Mouse (Mus musculus) neural tube, embryonic 11.5 days (tissue): Measurements from ENCODE around the gene Kcnj12. TPM values are rescaled to one million over a fixed set of nuclear protein-coding genes. Genes with fewer than 3 reads are reported as not detected.

Source experiments
- ATAC-seq: fragments of 200-750 bp; cut with Nextera tagmentation; 2 replicates; pipeline ENCODE4 v1.8.0; 2017; ENCODE audit warnings: moderate number of reproducible peaks, mild to moderate bottlenecking, moderate TSS enrichment, moderate library complexity; ENCODE audit not compliant: insufficient read depth, low FRiP score, low TSS enrichment
- DNase-seq: peaks from one replicate; pipeline ENCODE4 v3.0.0-alpha.2; 2015; ENCODE audit warnings: low spot score
- H3K27ac ChIP-seq: fragments of 300-500 bp; sonication (generic); 2 replicates; pipeline ENCODE4 v1.5.1; 2014; ENCODE audit warnings: low read depth, mild to moderate bottlenecking, low read length
- H3K27me3 ChIP-seq: fragments of 300-500 bp; sonication (generic); 2 replicates; pipeline ENCODE4 v1.6.1; 2014; ENCODE audit warnings: mild to moderate bottlenecking, low read length, mixed read lengths; ENCODE audit not compliant: control insufficient read depth, insufficient read depth
- H3K36me3 ChIP-seq: fragments of 300-500 bp; sonication (generic); 2 replicates; pipeline ENCODE4 v1.6.1; 2014; ENCODE audit warnings: mild to moderate bottlenecking, low read length, moderate library complexity, mixed read lengths; ENCODE audit not compliant: control insufficient read depth, insufficient read depth
- H3K4me1 ChIP-seq: fragments of 300-500 bp; sonication (generic); 2 replicates; pipeline ENCODE4 v1.6.1; 2014; ENCODE audit warnings: low read length, mixed read lengths; ENCODE audit not compliant: control insufficient read depth, insufficient read depth
- H3K4me2 ChIP-seq: fragments of 300-500 bp; sonication (generic); 2 replicates; pipeline ENCODE4 v1.6.1; 2014; ENCODE audit warnings: low read depth, mild to moderate bottlenecking, moderate library complexity
- H3K4me3 ChIP-seq: fragments of 300-500 bp; sonication (generic); 2 replicates; pipeline ENCODE4 v1.5.1; 2014; ENCODE audit warnings: low read depth, low read length
- H3K9ac ChIP-seq: fragments of 300-500 bp; sonication (generic); 2 replicates; pipeline ENCODE4 v1.6.1; 2014; ENCODE audit warnings: mild to moderate bottlenecking, low read length
- H3K9me3 ChIP-seq: fragments of 300-500 bp; sonication (generic); 2 replicates; pipeline ENCODE4 v1.6.1; 2016; ENCODE audit warnings: low read length; ENCODE audit not compliant: control insufficient read depth
- whole genome bisulfite sequencing: fragments of 180-500 bp; shearing (Covaris S2); extraction: QIAGEN DNeasy Blood & Tissue Kit; methylation state at CpG from one replicate; pipeline ENCODE4 v1.1.7; 2014; 5-methylcytosine and 5-hydroxymethylcytosine counted together
- polyA plus RNA-seq: library from polyadenylated mRNA; unstranded; fragments of >200 nt; fragmentation: Nextera tagmentation; extraction: Ambion mirVana; gene quantifications from 2 replicates; pipeline ENCODE4 v1.2.1, GENCODE M21; 2014

Kcnj12 gene
- polyA plus RNA-seq, 1 experiment from 2014 or later, result 4.0 TPM

DNA sequence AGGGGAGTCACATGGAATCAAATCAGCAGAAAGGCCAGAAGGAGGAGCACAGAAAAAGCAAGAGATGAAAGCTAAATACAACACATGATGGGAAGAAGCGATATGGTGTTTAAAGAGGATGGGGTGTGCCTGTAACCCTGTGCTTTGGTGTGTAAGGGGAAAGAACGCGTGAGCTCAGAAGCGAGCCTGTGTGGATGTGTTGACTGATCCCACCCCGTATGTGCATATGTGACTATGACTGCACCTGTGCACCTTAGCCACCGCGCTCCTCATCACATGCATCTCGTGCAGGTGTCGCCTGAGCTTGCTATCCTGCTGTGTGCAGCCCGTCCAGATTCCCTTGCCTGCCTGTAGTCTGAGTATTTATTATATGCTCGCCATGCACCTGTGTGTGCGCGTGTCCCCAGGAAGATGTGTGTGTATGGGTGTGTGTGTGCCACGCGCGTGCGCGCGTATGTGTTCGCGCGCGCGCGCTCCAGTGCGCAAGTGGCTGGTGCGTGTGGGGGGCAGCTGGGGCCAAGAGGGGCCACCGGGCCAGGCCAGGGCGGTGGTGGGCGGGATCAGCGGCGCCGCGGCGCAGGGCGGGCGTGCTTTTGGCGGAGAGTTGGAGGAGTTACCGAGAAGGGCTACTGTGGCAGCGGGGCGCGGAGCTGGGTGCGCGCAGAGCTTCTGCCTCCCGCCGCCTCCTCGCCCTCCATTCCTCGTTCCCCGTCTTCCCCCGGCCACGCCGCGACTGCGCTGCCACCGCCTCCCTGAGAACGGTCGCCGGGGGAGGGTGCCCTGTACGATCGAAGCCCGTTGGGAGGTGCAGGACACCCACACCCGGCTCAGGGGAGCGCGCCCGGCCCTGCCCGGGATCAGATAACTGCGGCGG is 451 bp upstream of the Kcnj12 start:
- Histone ChIP-seq H3K9me3 (no peaks in the 10 kb centered on the region), H3K4me2 (peak overlapping the region; percentile 83), H3K27ac (no peak overlapping the region), H3K4me3 (peak overlapping the region; percentile 48), H3K36me3 (no peaks in the 10 kb centered on the region), H3K27me3 (peaks cover 42% of the 10 kb centered on the region), H3K4me1 (peaks cover 7% of the 10 kb centered on the region; the same call in 1 of the 2 replicates), H3K9ac (peak overlapping the region; percentile 35; the same call in 1 of the 2 replicates)
- DNase-seq (peak; percentile 24), ATAC-seq (no peak)
- under 1% methylated on average over 51 of the region's 68 CpGs for WGBS

DNA sequence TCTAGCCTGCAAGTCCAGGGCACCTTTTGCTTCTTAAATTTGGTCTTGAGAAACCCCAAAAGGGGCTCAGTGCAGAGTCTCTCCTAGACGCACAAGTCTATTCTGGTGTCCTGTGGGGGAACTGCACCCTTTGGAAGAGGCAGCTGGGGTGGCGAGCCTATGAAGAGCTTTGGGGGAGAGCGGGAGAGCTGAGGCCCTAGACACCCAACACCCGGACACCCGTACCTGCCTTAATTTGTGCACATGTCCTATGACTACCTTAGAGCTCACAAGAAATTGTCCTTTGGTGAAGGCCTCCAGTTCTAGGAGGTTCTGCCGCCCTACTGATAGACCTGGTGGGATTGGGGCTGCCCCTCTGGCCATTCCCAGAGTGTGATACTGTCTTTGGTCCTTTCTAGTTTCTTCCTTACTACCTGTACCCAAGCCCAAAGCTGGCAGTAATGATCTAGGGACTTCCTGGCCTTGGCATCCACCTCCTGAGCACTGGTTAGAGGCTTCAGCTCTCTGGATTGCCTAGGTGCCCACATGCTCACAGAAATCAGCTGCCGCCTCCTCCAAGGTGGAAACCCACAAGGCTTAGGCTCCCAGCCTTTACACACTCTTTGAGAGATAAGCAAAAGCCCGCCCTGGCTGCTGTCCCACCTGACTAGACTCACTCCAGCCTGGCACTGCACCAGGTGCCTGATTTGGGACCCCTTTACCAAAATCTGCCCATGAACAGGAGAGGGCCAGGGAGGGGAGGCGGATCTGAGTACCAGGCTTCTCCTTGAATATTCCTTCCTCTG is 1.2 kb downstream of the Kcnj12 start:
- peak overlapping the region; percentile 83 for H3K4me2 ChIP-seq
- no peaks in the 10 kb centered on the region for H3K9me3 ChIP-seq
- no peak overlapping the region for H3K27ac ChIP-seq
- H3K4me1 ChIP-seq, result peaks cover 11% of the 10 kb centered on the region; the same call in 1 of the 2 replicates
- H3K4me3 ChIP-seq, result peak overlapping the region; percentile 48; the same call in 1 of the 2 replicates
- no peaks in the 10 kb centered on the region for H3K36me3 ChIP-seq
- 56% methylated on average over 9 of the region's 9 CpGs for WGBS
- H3K9ac ChIP-seq, result no peak overlapping the region
- peaks cover 42% of the 10 kb centered on the region for H3K27me3 ChIP-seq
- DNase-seq (no peak), ATAC-seq (no peak)

DNA sequence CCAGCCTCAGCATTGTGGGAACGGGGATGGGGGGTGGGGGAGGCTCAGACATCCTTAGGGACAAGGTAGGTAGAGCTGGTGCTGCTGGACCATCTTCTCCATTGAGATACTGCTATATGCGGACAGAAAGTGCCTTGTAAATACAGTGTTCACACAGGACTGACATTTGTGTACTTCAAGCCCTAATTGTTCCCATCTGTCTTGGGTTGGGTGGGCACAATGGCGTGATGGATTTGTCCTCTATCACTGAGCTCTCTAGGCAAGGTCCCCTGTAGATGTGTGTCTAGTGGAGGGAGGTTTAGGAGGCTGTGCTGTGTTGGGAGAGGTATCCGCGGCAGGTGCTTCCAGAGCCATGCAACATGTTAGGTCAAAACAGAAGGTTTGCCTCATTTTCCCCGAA is 2.0 kb downstream of the Kcnj12 start:
- WGBS, result 78% methylated on average over 6 of the region's 6 CpGs
- Histone ChIP-seq H3K36me3 (no peaks in the 10 kb centered on the region), H3K4me1 (peaks cover 11% of the 10 kb centered on the region; the same call in 1 of the 2 replicates), H3K9me3 (no peaks in the 10 kb centered on the region), H3K4me3 (no peak overlapping the region), H3K4me2 (no peak overlapping the region), H3K27me3 (peaks cover 42% of the 10 kb centered on the region), H3K27ac (no peak overlapping the region), H3K9ac (no peak overlapping the region)
- DNase-seq (no peak), ATAC-seq (no peak)

GRCm38 (mm10) chr11:61024996-61025395 is 2.6 kb downstream of the Kcnj12 start:
- H3K36me3 ChIP-seq, result no peaks in the 10 kb centered on the region
- no peak overlapping the region; the same call in 1 of the 2 replicates for H3K4me3 ChIP-seq
- H3K9me3 ChIP-seq, result no peaks in the 10 kb centered on the region
- H3K9ac ChIP-seq, result no peak overlapping the region
- 70% methylated on average over 6 of the region's 6 CpGs for WGBS
- H3K27ac ChIP-seq, result no peak overlapping the region
- peaks cover 11% of the 10 kb centered on the region; the same call in 1 of the 2 replicates for H3K4me1 ChIP-seq
- H3K4me2 ChIP-seq, result no peak overlapping the region
- DNase-seq, result no peak
- H3K27me3 ChIP-seq, result peaks cover 42% of the 10 kb centered on the region
- ATAC-seq, result no peak

DNA sequence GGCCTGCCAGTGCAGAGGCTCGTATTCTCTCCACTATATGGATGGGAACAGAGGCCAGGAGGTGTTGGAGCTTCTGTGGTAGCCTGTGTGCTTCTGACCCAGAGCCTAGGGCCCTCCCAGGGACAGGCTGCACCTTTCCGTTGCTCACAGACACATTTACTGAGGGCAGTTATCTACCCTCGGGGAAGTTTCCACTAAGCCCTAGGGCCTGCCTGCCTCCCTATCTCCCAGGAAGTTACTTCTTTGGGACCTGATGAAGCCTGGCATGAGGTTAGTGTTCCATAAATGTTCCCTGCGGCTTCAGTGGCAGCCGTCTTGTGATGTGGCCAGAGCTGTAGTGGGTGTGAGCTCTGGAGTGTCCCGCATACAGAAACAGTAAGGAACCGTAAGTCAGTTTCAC is 3.2 kb downstream of the Kcnj12 start:
- Histone ChIP-seq H3K4me1 (peaks cover 11% of the 10 kb centered on the region; the same call in 1 of the 2 replicates), H3K9ac (no peak overlapping the region), H3K27me3 (peaks cover 39% of the 10 kb centered on the region), H3K4me3 (no peak overlapping the region), H3K27ac (no peak overlapping the region), H3K4me2 (no peak overlapping the region), H3K9me3 (no peaks in the 10 kb centered on the region), H3K36me3 (no peaks in the 10 kb centered on the region)
- ATAC-seq (no peak), DNase-seq (no peak)
- WGBS, result 75% methylated on average over 7 of the region's 7 CpGs

GRCm38 (mm10) chr11:61026381-61026780 is 4.0 kb downstream of the Kcnj12 start:
- Histone ChIP-seq H3K9me3 (no peaks in the 10 kb centered on the region), H3K4me2 (no peak overlapping the region), H3K4me3 (no peak overlapping the region), H3K27ac (no peak overlapping the region), H3K36me3 (no peaks in the 10 kb centered on the region), H3K9ac (no peak overlapping the region), H3K27me3 (peaks cover 33% of the 10 kb centered on the region), H3K4me1 (peaks cover 11% of the 10 kb centered on the region; the same call in 1 of the 2 replicates)
- DNase-seq (no peak), ATAC-seq (no peak)
- WGBS, result 88% methylated on average over 6 of the region's 6 CpGs

DNA sequence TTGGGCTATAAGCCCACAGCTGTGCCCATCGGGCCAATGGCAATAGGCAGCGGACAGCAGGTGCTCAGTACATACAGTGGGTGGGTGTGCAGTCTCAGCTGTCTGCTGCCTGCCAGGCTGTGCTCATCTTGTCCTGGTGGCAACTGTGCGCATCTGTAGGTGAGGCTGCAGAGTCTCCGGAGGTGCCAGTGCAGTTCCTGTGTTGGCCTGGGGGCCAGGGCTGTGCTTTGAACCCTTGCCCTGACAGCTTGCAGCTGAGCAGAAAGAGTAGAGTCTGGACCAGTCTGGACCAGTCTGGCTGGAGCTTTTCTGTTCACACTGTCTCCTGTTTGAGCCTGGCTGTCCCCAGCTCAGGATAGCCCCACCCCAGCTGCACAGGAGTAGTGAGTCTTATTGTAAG is 4.8 kb downstream of the Kcnj12 start:
- no peak for ATAC-seq
- H3K27me3 ChIP-seq, result peaks cover 25% of the 10 kb centered on the region

GRCm38 (mm10) chr11:61028211-61028950 is 6.0 kb downstream of the Kcnj12 start:
- Histone ChIP-seq H3K4me3 (no peak overlapping the region), H3K9ac (no peak overlapping the region), H3K27ac (no peak overlapping the region), H3K27me3 (peaks cover 13% of the 10 kb centered on the region), H3K4me1 (0 out of 2 replicates have a peak, but pooled peaks cover 4% of the 10 kb centered on the region), H3K4me2 (no peak overlapping the region), H3K36me3 (no peaks in the 10 kb centered on the region), H3K9me3 (no peaks in the 10 kb centered on the region)
- 49% methylated on average over 11 of the region's 11 CpGs for WGBS
- DNase-seq, result no peak
- no peak; the same call in 1 of the 2 replicates for ATAC-seq

More for the DNA sequence above, 4.8 kb downstream of the Kcnj12 start:
- Histone ChIP-seq H3K27ac (no peak overlapping the region), H3K9ac (no peak overlapping the region), H3K4me1 (peaks cover 6% of the 10 kb centered on the region; the same call in 1 of the 2 replicates), H3K9me3 (no peaks in the 10 kb centered on the region), H3K36me3 (no peaks in the 10 kb centered on the region), H3K4me2 (no peak overlapping the region), H3K4me3 (no peak overlapping the region)
- DNase-seq, result no peak
- 87% methylated on average over 4 of the region's 4 CpGs for WGBS
